Mouse (Mus musculus): ENCODE measurements around the gene Rnf39.

DNA sequence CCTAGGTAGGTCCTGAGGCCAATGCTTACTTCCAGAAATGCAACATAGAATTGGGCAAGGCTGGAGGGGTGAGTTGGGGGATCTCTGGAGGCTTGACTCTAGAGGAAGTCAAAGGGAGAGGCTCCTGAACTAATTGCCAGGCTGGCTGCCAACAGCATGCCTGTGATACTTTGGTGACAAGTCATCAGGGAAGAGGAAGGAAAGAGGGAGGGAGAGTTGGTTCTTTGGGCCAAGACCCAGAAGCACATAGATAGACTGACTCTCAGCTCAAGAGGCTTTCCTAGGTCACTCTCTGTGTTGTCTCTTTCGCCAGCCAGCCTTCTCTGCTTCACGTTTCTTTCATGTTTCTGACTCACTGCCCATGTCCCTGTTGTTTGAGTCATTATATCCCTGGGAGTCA is 10.9 kb upstream of the Rnf39 start:
- TF ChIP-seq CTCF (IDR thresholded peaks at IDR 0.05; ENCODE audit: low read depth) (no peak), EP300 (optimal IDR thresholded peaks at IDR 0.05) (no peak)
